Comparison of ENCODE assay signal across 8 mouse cellular contexts in the genomic region with DNA sequence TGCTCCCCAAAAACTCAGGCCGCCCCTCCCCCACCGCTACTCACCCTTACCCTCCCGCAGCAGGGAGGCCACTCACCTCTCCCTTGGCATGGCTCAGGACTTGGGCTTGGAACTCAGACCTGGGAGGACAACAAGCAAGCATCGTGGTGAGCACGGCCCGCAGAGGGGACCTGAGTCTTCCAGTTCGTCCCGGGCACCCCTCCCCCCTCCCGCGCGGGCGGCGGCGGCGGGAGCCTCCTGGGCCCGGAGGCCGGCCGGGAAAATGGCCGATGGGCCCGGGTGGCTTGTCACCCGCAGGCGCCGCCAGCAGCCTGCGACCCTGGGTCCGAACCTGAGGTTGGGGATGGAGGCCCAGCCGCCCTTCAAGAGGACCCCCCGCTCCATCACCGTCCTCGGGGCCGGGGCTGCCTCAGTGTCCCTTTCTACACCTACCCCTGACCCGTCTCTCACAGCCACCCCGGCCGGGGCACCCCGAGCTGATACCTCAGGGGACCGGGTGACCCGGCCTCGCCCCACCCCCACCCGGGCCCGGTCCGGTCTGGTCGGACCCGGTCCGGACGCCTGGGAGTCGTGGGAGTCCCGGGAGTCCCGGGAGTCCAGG. TPM values are rescaled to one million over a fixed set of nuclear protein-coding genes. Genes with fewer than 3 reads are reported as not detected.
DNase-seq lines count a peak whose midpoint lies in the region; ATAC-seq and TF ChIP-seq lines count a peak whose summit lies in the region.

No protein-coding gene starts in this region.

- no peak overlapping the region for H3K27ac ChIP-seq in heart, postnatal 0 days (ENCODE audit: low read depth)
- H3K27ac ChIP-seq in macrophage, result no peak overlapping the region

- H3K27me3 ChIP-seq in heart, postnatal 0 days (ENCODE audit: control insufficient read depth, insufficient read depth, low read length), result no peaks in the 10 kb centered on the region
- H3K27me3 ChIP-seq in splenic B cell, adult 2 months (ENCODE audit: control insufficient read depth, insufficient read depth, low read length, poor library complexity, severe bottlenecking), result no peaks in the 10 kb centered on the region

- peak overlapping the region; percentile 97 for H3K4me2 ChIP-seq in heart, postnatal 0 days (ENCODE audit: low read depth, low read length)

- no peaks in the 10 kb centered on the region for H3K9me3 ChIP-seq in heart, postnatal 0 days (replicated peaks; ENCODE audit: control insufficient read depth, low read length)

- peak overlapping the region; percentile 73 for H3K4me3 ChIP-seq in heart, postnatal 0 days (ENCODE audit: low read depth, low read length)
- H3K4me3 ChIP-seq in macrophage (ENCODE audit: inconsistent target), result peak overlapping the region; percentile 39

- TF ChIP-seq CTCF in heart, postnatal 0 days (IDR thresholded peaks at IDR 0.05; ENCODE audit: low read depth), result no peak

- no peak for TF ChIP-seq EP300 in heart, postnatal 0 days (IDR thresholded peaks at IDR 0.05; ENCODE audit: low read depth)

- H3K79me2 ChIP-seq in macrophage (ENCODE audit: inconsistent target), result no peaks in the 10 kb centered on the region

- H3K36me3 ChIP-seq in heart, postnatal 0 days (replicated peaks; ENCODE audit: control insufficient read depth, insufficient read depth, low read length), result peaks cover 15% of the 10 kb centered on the region
- H3K36me3 ChIP-seq in macrophage (ENCODE audit: inconsistent target), result no peaks in the 10 kb centered on the region
- no peaks in the 10 kb centered on the region for H3K36me3 ChIP-seq in splenic B cell, adult 2 months (ENCODE audit: control insufficient read depth, insufficient read depth, low read length, poor library complexity, severe bottlenecking)

- under 1% methylated on average over 35 of the region's 47 CpGs for WGBS in heart, postnatal 0 days
- WGBS in macrophage (ENCODE audit: missing documents), result 1% methylated on average over 35 of the region's 47 CpGs

- 0 out of 2 replicates have a peak, but pooled peaks cover 5% of the 10 kb centered on the region for H3K4me1 ChIP-seq in heart, postnatal 0 days (ENCODE audit: control insufficient read depth, insufficient read depth)

- peak; percentile 13 for ATAC-seq in heart, postnatal 0 days (ENCODE audit: insufficient read depth, low read depth)

- H3K9ac ChIP-seq in heart, postnatal 0 days (replicated peaks; ENCODE audit: low read depth, low read length), result peak overlapping the region; percentile 54

- peak; percentile 56 for DNase-seq in embryo, embryonic 10.5 days (ENCODE audit: low spot score)
- no peak for DNase-seq in embryo, embryonic 10 days (ENCODE audit: low spot score)
- peak; percentile 41 for DNase-seq in R1 (ENCODE audit: low read depth, low spot score)
- DNase-seq in embryo, embryonic 11 days, result peak; percentile 59
- DNase-seq in heart, postnatal 0 days (ENCODE audit: low spot score), result no peak
- peak; percentile 44 to 64 for DNase-seq in kidney, postnatal 4 days
- DNase-seq in splenic B cell, adult 2 months (ENCODE audit: low read depth, low spot score), result peak; percentile 36

RNA-seq across cellular contexts. Expression of gene Ccne1, which starts 0.5 kb away (rescaled TPM):
- total RNA-seq in heart, postnatal 0 days (2014; rRNA removed; ENCODE audit: low replicate concordance), result 5.7 and 16.3 TPM in 2 replicates
- polyA plus RNA-seq in heart, postnatal 0 days (2015; fragmentation: Nextera tagmentation; extraction: Ambion mirVana), result 9.0 and 9.3 TPM in 2 replicates
- total RNA-seq in macrophage (2018; cell fraction: chromatin; rRNA removed), result 10 to 100 TPM in 2 of 26 experiments, 1 to 10 TPM in 19, under 1 TPM in 2, not detected in 3; 0.74 to 22.3 (median 3.2) TPM
- total RNA-seq in macrophage (2018; cell fraction: cytosol; rRNA removed), result 1 to 10 TPM; 1.1 to 9.1 (median 2.9) TPM
- 10 to 100 TPM in 2 of 26 experiments, 1 to 10 TPM in 21, under 1 TPM in 3; 0.63 to 19.1 (median 3.1) TPM for total RNA-seq in macrophage (2018; cell fraction: nucleus; rRNA removed)
- polyA plus RNA-seq in macrophage (2018), result 2.6 to 14.2 TPM (median 5.3 TPM) in 3 replicates

Comparison
In these comparisons a context has a peak if more than half of its experiments do, and no peak if none do; other contexts are left out.
1. DNase-seq: peak in embryo, embryonic 10.5 days (single experiment), R1 (single experiment), embryo, embryonic 11 days (single experiment), kidney, postnatal 4 days (2 of 2) and splenic B cell, adult 2 months (single experiment); none in embryo, embryonic 10 days (single experiment) and heart, postnatal 0 days (single experiment).